Mouse (Mus musculus) layer of hippocampus, postnatal 10 days (tissue): Measurements from ENCODE around the gene Sik3. TPM values are rescaled to one million over a fixed set of nuclear protein-coding genes. Genes with fewer than 3 reads are reported as not detected.
A peak's percentile ranks its signal among the peaks of the same experiment; 100 is the strongest.

Experiments used
- DNase-seq, 2 experiments: peaks; one replicate each; pipeline ENCODE4 v3.0.0; 2021; ENCODE audit warnings: low spot score in 2 of 2
- total RNA-seq, 2 experiments: library from RNA; stranded (reverse); gene quantifications; 2 replicates each; pipeline ENCODE4 v1.2.3; 2021

Sik3 gene
- total RNA-seq, 2 experiments from 2014 or later = 83.8 to 85.0 TPM

GRCm38 (mm10) chr9:46185191-46185590 lies 172.6 kb downstream of the Sik3 start:
- no peak for DNase-seq

GRCm38 (mm10) chr9:46186387-46186786 lies 173.8 kb downstream of the Sik3 start:
- no peak for DNase-seq

DNA sequence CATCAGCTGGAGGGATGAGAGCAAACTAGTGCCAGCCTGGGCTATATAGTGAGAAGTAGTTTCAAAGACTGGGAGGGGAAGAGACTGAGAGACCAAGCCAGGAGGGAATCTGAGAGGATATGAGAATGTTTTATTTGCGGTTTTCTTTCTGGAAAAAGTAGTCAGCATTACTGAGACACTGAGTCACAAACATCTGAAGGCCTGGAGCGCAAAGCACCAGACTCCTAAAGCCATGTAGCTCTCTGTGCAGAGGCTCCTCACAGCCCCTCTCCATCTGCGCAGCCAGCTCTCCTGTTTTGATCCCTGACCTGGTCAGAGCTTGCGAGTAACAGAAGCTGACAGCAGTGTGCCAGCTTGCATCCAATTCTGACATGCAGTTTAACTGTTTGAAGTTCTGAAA lies 175.8 kb downstream of the Sik3 start:
- no peak for DNase-seq

- DNase-seq = no peak
These were observed 176.3 kb downstream of the Sik3 start for GRCm38 (mm10) chr9:46188956-46189355.

DNA sequence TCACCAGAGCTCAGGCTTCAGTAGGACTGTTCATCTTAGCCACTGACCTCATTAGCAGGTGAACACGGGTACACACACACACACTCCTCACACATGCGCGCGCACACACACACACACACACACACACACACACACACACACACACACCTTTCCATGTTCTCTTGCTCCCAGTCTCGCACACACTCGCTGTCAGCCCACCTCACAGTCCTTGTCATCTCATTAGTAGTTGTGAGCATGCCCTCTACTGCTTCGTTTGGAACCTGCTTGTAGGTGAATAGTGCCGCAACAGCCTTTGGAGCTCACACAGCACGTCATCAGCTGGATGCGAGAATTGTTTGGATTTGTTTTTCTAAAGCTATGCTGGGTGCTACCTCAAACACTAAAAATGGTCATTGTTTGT lies 176.8 kb downstream of the Sik3 start:
- DNase-seq = no peak

DNA sequence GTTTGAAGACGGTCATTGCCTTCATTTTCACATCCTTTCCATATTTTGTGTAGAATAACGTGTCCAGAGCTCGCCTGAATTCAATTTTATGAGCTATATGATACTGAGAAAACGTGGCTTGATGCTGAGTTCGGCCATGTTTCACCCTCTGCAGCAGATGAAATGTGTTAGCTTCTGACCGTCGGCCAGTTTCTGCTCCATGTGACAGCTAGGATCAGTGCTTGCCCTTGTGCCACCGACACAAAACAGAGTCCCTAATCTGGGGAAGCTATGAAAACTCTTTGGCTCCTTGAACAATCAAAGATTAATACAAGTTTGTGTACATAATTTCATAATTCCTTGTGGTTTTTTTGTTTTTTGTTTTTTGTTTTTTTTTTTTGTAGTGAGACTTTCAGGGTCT lies 178.6 kb downstream of the Sik3 start:
- DNase-seq = no peak

DNA sequence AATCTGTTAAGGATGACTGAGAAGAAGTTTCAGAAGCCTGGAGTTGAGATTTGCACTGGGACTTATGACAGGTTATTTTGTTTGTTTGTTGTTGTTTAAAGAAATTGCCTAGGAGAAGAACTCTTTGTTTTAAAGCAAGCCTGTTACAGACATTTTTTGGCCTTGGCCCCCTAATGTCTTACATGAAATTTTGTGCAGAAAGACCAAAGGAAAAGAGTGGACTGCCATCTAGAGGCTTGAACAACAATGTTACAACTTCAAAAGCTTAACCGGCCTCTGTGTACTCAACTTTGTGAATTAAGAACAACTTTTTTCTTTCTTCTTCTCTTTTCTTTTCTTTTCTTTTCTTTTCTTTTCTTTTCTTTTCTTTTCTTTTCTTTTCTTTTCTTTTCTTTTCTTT lies 179.0 kb downstream of the Sik3 start:
- no peak for DNase-seq

DNA sequence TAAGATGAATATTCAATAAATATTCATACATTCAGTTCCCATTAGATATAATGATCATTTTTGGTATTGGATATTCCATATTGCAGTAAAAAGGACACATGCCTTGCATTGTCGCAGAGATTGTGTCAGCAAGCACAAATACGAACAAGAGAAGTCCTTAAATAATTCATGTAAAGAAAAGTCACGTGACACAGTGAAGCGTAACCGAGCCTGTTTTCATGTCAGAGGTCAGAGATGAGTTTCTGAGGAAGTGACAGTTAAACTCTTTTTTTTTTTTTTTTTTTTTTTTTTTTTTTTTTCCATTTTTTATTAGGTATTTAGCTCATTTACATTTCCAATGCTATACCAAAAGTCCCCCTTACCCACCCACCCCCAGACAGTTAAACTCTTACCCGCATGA lies 180.0 kb downstream of the Sik3 start:
- DNase-seq = no peak

DNA sequence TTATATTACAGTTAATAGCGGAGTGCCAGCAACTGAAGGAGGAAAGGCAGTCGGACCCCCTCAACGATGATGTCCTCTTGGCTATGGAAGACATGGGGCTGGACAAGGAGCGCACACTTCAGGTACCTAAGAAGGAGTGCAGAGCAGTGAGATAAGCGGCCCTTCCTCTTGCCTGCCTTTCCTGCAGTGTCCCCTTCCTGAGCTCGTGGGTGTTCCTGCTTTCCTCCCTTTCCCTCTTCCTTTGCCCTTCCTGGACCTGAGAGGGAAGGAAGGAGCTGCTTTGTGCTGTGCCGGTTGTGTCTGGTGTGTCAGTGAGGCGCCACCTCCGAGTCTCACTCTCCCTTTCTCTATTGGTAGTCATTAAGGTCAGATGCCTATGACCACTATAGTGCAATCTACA lies 182.2 kb downstream of the Sik3 start:
- DNase-seq = no peak

DNA sequence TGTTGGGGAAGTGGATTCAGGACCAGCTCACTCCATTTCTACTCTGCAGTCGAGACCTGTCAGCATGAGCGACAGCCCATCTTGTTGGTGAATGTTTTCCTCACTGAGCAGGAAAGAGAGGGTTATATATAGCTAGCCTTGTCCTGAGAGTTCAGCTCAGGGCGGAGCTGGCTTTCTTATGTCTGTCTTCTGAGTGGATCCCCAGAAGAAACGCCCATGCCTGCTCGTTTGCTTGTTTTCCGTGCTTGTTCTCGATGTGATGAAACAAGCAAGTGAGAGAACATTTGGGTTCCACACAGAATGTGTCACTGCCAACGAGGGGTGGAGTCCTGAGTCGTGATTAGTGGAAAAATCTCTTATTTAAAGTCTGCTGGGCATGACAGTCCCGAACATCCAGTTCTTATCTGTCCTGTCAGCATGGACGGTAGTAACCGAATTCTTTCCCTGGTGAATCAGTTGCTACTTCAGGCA lies 184.1 kb downstream of the Sik3 start:
- DNase-seq = no peak

DNA sequence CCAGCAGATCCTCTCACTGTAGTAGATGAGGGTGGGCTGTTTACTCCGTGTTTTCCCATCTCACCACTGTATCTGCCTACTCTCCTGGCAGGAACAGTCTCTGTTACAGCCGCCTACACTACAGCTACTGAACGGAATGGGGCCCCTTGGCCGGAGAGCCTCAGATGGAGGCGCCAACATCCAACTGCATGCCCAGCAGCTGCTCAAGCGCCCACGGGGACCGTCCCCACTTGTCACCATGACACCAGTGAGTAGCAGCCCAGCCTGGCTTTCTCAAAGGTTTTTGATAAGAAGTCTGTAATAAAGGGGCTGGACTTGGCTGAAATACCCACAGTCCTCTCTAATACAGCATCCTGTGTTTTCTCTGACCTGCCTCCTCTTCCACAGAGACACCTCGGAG lies 185.8 kb downstream of the Sik3 start:
- DNase-seq = peak in 1 of 2 experiments; percentile 49

DNA sequence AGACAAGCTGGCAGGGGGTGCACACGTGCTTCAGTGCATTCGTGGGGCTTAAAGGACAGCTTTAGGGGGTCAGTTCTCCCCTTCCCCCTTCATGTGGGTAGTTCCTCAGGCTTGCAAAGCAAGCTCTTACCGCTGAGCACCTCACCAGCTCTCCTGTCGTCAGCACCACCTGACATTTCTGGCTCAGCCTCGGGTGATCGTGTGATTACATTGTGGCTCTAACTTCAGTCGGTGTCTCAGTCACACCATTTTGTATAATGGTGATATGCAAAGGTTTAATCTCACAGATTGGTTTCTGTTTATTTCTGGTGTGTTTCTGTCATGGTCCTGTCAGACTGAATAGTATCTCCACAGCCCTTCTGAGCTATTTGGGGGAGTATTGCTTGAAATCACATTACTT lies 186.3 kb downstream of the Sik3 start:
- DNase-seq = no peak

DNA sequence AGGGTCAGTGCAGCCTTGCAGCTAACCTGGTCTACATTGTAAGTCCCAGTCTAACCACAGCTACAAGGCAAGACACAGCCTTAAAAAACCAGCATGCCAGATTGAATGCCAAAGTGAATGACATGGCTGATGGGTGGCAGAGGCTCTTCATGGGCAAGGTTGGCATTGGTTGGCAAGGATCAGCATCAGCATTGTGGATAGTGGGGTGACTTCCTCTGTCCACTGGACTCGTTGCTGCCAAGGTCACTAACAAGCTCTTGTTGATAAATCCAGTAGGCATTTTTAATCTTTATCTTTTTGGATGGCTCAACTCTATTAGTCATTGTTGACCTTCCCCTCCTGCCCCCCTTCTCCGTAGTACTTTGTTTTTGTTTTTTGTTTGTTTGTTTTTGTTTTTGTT lies 187.0 kb downstream of the Sik3 start:
- DNase-seq = no peak

GRCm38 (mm10) chr9:46206834-46207500 lies 194.3 kb downstream of the Sik3 start:
- no peak for DNase-seq

DNA sequence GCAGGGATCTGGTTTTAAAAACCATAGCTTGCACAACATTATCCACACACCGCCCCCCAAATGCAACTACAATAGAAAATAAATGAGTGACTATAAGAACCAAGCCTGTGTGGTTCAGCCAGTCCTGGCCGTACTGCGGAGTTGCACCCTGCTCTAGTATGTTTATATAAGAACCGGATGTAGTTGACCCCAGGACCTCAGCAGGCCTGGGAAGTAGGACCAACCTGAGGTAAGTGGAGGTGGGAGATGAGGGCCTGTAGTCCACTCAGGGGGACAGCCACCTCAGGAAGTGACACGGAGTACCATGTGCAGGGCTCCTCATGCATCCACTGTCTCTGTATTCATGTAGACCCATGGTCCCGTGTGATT lies 194.9 kb downstream of the Sik3 start:
- no peak for DNase-seq

- DNase-seq = no peak
These were observed 195.9 kb downstream of the Sik3 start for GRCm38 (mm10) chr9:46208401-46208974.

DNA sequence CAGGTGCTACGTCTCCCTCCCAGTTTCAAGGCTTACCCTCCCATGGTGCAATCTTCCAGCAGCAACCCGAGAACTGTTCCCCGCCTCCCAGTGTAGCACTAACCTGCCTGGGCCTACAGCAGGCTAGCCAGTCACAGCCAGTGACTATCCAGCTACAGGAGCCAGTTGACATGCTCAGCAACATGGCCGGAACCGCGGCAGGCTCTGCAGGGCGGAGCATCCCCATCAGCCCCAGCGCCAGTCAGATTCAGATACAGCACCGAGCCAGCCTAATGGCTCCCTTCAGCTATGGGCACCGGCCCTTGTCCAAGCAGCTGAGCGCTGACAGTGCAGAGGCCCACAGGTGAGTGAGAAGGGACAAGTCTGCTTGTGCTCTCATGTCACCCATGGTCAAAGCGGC lies 197.9 kb downstream of the Sik3 start:
- no peak for DNase-seq

DNA sequence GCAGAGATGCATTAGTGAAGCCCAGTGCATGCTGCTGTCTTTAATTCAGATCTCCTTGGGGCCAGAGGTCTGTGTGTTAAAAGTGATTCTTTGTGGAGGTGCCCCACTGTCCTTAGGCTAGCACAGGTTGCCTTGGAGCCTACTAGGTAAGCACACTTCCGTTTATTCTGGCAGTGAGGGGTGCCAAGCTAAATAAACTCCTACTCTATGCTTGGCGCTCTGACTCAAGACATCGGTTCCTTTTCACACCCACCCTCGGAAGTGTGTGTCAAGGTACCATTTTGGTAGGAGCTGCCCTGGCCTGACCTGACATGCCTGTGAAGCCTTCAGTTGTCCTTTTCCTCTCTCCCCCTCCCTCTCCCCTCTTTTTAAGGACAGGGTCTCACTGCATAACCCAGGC lies 201.7 kb downstream of the Sik3 start:
- DNase-seq = no peak

- no peak for DNase-seq
These were observed 202.3 kb downstream of the Sik3 start for GRCm38 (mm10) chr9:46214946-46215337.

DNA sequence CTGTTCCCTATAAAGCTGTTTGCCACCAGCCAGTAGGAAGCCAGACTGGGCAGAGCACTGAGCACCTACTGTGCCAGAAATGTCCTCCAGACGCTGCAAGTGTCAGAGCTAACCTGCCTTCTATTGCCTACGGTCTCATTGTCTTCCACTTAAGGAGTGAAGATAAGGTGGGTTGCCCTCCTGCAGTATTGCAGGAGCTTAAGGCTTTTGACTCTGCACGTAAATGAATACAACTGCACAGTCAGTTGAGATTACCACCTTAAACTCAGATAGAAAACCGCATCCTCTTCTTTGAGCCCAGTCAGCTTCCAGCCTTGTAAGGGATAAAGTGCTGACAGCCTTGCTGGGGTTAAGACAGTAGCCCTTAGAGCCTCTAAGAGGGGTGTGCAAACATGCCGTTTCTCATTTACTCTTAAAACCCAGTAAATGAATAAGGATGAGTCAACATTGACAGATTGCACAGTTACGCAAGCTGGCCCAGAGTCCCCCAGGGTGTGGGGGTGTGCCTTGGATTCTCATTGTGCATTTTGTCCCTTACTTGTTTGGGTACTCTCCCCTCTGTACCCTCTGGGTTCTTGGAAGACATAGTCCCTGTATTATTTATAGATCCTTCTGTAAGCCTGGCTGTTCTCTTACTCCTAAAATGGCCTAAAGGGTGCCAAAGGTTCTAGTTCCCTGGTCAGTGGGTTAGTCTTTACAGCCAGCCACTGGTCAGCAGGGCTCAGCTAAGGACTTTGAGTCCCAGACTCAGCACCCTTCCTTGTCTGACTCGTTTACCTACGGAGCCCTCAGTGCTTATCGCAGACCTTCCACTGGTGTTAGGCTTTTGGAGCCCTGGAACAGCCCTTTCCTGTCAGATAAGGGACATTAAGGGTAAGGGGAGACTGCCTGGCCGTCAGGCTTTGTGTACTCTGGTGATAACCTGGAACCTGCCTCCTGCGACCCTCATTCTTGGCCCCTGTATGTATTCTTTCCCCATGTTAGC lies 203.0 kb downstream of the Sik3 start:
- DNase-seq = no peak

DNA sequence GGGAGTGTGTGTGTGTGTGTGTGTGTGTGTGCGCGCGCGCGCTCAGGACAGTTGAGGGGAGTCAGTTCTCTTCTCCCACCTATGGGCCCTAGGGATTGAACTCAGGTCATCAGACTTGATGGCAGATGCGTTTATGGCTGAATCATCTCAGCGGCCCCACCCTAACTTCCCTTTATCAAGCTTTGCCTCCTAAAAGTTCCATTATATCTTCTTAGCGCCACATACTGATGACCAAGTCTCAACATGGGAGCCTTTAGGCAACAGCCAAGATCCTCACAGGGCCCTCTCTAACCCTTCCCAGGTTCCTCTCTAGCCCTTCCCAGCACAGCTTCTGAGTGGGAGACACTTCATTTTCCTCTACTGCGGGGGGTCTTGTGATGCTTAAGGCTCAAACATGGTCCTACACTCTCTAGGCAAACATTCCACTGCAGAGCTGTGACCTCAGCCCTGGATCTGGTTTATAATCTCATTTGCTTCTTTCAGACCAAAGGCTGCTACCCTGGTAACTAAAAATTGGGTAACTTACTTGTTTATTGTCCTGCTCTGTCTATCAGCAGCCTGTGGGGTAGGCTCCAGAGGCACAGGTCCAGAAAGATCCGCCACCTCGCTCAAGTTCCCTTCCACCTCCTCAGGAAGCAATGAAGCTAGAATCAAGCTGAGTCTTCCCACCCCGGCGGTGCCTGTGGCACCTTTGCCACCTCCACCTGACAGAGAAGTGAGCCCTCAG lies 204.3 kb downstream of the Sik3 start:
- DNase-seq = no peak
